Mouse (Mus musculus) myocyte (in vitro differentiated cells): Measurements from ENCODE around the gene Fer1l4. TPM values are rescaled to one million over a fixed set of nuclear protein-coding genes. Genes with fewer than 3 reads are reported as not detected.

Source experiments
- H3K27me3 ChIP-seq: one replicate; pipeline ENCODE4 v1.6.1; 2011; ENCODE audit not compliant: control insufficient read depth, insufficient read depth, insufficient read length
- H3K36me3 ChIP-seq: one replicate; pipeline ENCODE4 v1.6.1; 2011; ENCODE audit not compliant: control insufficient read depth, insufficient read depth
- H3K4me2 ChIP-seq: one replicate; pipeline ENCODE4 v1.6.1; 2011; ENCODE audit warnings: low read depth, control low read depth
- H3K4me3 ChIP-seq: one replicate; pipeline ENCODE4 v1.5.1; 2011; ENCODE audit warnings: mild to moderate bottlenecking, control low read depth, moderate library complexity
- H3K79me2 ChIP-seq: one replicate; pipeline ENCODE4 v1.6.1; 2011; ENCODE audit not compliant: control insufficient read depth, insufficient read depth
- H3ac ChIP-seq: one replicate; pipeline ENCODE4 v1.6.1; 2011; ENCODE audit not compliant: control insufficient read depth, insufficient read length
- CEBPB ChIP-seq: IDR thresholded peaks from 2 replicates; pipeline ENCODE4 v1.6.1; 2011; ENCODE audit warnings: mild to moderate bottlenecking, moderate library complexity; ENCODE audit not compliant: poor library complexity, insufficient read depth, severe bottlenecking
- E2F4 ChIP-seq: IDR thresholded peaks from one replicate; pipeline ENCODE4 v1.6.1; 2011; ENCODE audit warnings: mild to moderate bottlenecking, control low read depth, moderate library complexity; ENCODE audit not compliant: insufficient read depth
- MAX ChIP-seq: IDR thresholded peaks from one replicate; pipeline ENCODE4 v1.6.1; 2011; ENCODE audit warnings: low read depth, mild to moderate bottlenecking, control low read depth
- MYOD1 ChIP-seq, 3 experiments: IDR thresholded peaks; one replicate each; pipeline ENCODE4 v1.6.1; 2011; ENCODE audit warnings: control low read depth in 2 of 3, low read depth in 2 of 3, mild to moderate bottlenecking in 2 of 3, moderate library complexity in 1 of 3; ENCODE audit not compliant: insufficient read length in 2 of 3, control insufficient read depth in 1 of 3
- MYOG ChIP-seq, 3 experiments: IDR thresholded peaks; one replicate each; pipeline ENCODE4 v1.6.1; 2011; ENCODE audit warnings: control low read depth in 2 of 3, low read depth in 2 of 3, mild to moderate bottlenecking in 2 of 3; ENCODE audit not compliant: insufficient read length in 2 of 3, control insufficient read depth in 1 of 3, insufficient read depth in 1 of 3
- POLR2A ChIP-seq: IDR thresholded peaks from one replicate; pipeline ENCODE4 v1.6.1; 2011; ENCODE audit warnings: low read depth, mild to moderate bottlenecking, control low read depth, moderate library complexity; ENCODE audit not compliant: insufficient read length
- POLR2AphosphoS2 ChIP-seq: IDR thresholded peaks from one replicate; pipeline ENCODE4 v1.6.1; 2011; ENCODE audit warnings: low read depth, control low read depth; ENCODE audit not compliant: insufficient read length
- REST ChIP-seq: IDR thresholded peaks from one replicate; pipeline ENCODE4 v1.6.1; 2011; ENCODE audit warnings: mild to moderate bottlenecking, control low read depth, moderate library complexity; ENCODE audit not compliant: insufficient read depth, insufficient read length
- SRF ChIP-seq: IDR thresholded peaks from one replicate; pipeline ENCODE4 v1.6.1; 2011; ENCODE audit warnings: low read depth; ENCODE audit not compliant: control insufficient read depth, insufficient read length
- TCF12 ChIP-seq: IDR thresholded peaks from one replicate; pipeline ENCODE4 v1.6.1; 2011; ENCODE audit warnings: mild to moderate bottlenecking, control low read depth; ENCODE audit not compliant: poor library complexity, insufficient read depth, severe bottlenecking
- TCF3 ChIP-seq: IDR thresholded peaks from one replicate; pipeline ENCODE4 v1.6.1; 2011; ENCODE audit warnings: low read depth, control low read depth; ENCODE audit not compliant: insufficient read length
- USF1 ChIP-seq: IDR thresholded peaks from one replicate; pipeline ENCODE4 v1.6.1; 2011; ENCODE audit warnings: low read depth, mild to moderate bottlenecking, control low read depth, moderate library complexity
- polyA plus RNA-seq: library from polyadenylated mRNA; unstranded; fragments of >200 nt; fragmentation: generic; extraction: Trizol; gene quantifications from one replicate; pipeline ENCODE4 v1.2.1, GENCODE M21; 2012; ENCODE audit warnings: missing spikeins

Fer1l4 gene
- polyA plus RNA-seq, 1 experiment = not detected

DNA sequence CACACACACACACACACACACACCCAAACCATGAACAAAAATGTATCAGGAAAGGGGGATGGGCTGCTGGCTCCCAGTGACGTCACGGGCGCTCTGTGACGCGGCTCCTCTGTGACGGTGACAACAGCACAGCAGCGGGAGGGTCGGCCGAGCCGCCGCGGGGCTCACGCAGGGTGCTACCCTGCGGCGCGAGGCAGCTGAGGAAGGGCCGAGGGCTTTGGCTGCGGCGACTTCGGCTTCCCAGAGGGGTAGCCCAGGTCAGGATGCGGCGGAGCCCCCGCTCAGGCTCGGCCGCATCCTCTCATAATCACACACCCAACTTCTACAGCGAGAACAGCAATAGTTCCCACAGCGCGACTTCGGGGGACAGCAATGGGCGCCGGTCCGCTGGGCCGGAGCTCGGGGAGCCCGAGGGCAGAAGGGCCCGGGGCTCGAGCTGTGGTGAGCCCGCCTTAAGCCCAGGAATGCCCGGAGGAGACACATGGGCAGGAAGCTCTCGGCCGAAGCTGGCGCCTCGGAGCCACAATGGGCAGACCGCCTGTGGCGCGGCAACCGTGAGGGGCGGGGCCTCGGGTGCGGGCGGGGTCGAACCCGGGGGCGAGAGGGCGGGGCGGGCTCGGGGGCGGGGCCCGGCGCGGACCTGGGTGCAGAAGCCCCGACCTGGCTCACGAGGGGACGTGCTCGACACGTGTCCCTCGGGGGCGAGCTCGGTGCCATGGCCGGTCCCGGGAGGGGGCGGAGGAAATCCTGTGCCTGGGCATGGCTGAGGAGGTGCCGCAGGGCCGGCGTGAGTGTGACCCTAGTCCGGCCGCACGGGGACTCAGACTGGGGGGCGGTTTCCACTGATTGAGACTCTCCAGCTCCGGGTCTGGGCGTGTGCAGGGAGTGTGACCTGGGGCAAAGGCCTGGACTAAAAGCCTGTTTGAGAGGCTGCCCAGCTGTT is 12.6 kb upstream of the Fer1l4 start, which contains the start of gene Spag4:
Gene Spag4 (plus strand): TSS at position 77 of the 943 bp plus-strand sequence.
- TF ChIP-seq POLR2AphosphoS2 (peak; percentile 26), USF1 (no peak), REST (no peak), MYOG (IDR thresholded peaks at IDR 0.05; ENCODE audit: control insufficient read depth in 1 of 3, insufficient read depth in 1 of 3, insufficient read length in 2 of 3, low read depth in 2 of 3) (peak in 1 of 3 experiments; percentile 38), POLR2A (peak; percentile 68), E2F4 (peak; percentile 19)
- Histone ChIP-seq H3ac (peak within 1 kb of the TSS; percentile 25), H3K4me3 (peak within 1 kb of the TSS; percentile 31), H3K79me2 (no peaks in the 10 kb centered on the region), H3K4me2 (peak within 1 kb of the TSS; percentile 81), H3K36me3 (no peaks in the 10 kb centered on the region), H3K27me3 (no peaks in the 10 kb centered on the region)

DNA sequence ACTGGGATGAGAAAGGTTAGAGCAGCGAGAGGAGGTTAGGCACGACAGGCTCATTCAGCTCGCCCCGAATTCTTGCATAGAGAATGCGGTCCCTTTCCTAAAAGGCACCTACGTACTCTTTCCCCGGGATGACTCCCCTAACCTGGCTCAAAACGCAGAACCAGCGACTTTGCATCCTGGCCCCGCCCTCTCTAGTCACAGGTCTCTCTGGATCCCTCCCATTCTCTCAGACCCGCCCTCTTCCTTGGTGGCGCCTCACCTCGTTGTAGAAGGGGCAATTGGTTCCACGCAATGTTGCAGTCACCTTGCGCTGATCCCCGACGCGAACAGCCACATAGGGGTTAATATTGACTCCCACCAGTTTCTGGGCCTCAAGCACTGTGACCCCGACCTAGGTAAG is 4.8 kb downstream of the Fer1l4 start:
- H3K79me2 ChIP-seq = no peaks in the 10 kb centered on the region
- H3K36me3 ChIP-seq = no peaks in the 10 kb centered on the region

DNA sequence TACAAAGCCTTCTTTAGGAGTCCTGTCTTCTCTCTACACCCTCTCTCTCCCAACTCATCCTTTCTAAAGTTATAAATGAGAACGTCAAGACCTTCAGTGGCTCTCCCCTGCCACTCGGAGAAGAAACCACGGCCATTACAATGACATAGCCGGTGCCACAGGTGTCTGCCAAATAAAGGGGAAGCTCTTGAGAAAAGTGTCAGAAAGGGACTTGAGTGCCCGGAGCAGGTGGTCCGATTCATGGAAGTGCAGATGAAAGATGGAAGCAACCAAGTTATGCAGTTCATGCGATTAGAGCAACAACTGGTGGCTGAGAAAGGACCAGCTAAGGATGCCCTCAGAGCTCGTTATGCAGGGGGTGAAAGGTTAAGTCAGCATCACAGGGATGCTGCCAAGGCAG is 9.8 kb downstream of the Fer1l4 start:
- Histone ChIP-seq H3K36me3 (no peaks in the 10 kb centered on the region), H3K4me3 (no peak overlapping the region), H3ac (no peak overlapping the region), H3K79me2 (no peaks in the 10 kb centered on the region), H3K4me2 (no peak overlapping the region), H3K27me3 (peaks cover 34% of the 10 kb centered on the region)
- TF ChIP-seq TCF3 (no peak), E2F4 (no peak), POLR2AphosphoS2 (no peak), CEBPB (no peak), USF1 (no peak), TCF12 (no peak), POLR2A (no peak), MYOD1 (IDR thresholded peaks at IDR 0.05; ENCODE audit: control insufficient read depth in 1 of 3, insufficient read length in 2 of 3, low read depth in 2 of 3) (no peak)

More for the DNA sequence above, 4.8 kb downstream of the Fer1l4 start:
- H3K4me3 ChIP-seq = no peak overlapping the region
- H3K4me2 ChIP-seq = no peak overlapping the region
- no peak for TF ChIP-seq REST
- no peak for TF ChIP-seq TCF12
- TF ChIP-seq USF1 = no peak
- TF ChIP-seq MAX = no peak
- TF ChIP-seq CEBPB = no peak
- no peak for TF ChIP-seq POLR2A
- TF ChIP-seq MYOG (IDR thresholded peaks at IDR 0.05; ENCODE audit: control insufficient read depth in 1 of 3, insufficient read depth in 1 of 3, insufficient read length in 2 of 3, low read depth in 2 of 3) = no peak
- H3ac ChIP-seq = no peak overlapping the region
- peaks cover 39% of the 10 kb centered on the region for H3K27me3 ChIP-seq

DNA sequence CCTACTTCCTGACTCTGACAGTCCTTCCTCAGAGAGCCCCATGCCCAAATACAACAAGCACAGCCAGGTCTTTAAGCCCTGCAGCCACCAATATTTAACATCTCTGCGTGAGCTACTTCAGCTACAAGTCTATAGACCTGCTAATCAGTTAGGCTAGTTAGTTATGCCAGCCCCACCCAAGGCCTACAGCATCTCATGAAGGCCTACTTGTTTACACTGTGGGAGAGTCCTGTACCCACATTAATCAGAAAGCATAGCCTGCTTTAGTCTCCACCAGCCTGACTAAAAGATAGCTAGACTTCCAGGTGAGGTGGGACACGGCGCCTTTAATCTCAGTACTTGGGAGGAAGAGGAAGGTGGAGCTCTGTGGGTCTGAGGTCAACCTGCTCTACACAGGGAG is 13.4 kb downstream of the Fer1l4 start:
- TF ChIP-seq MYOG (IDR thresholded peaks at IDR 0.05; ENCODE audit: control insufficient read depth in 1 of 3, insufficient read depth in 1 of 3, insufficient read length in 2 of 3, low read depth in 2 of 3) (no peak), CEBPB (no peak), E2F4 (no peak), TCF12 (no peak), REST (no peak), SRF (no peak), TCF3 (no peak), USF1 (no peak), POLR2A (no peak)
- no peak overlapping the region for H3K4me2 ChIP-seq
- peaks cover 37% of the 10 kb centered on the region for H3K27me3 ChIP-seq
- H3K36me3 ChIP-seq = no peaks in the 10 kb centered on the region
- H3ac ChIP-seq = no peak overlapping the region
- no peaks in the 10 kb centered on the region for H3K79me2 ChIP-seq
- no peak overlapping the region for H3K4me3 ChIP-seq

- Histone ChIP-seq H3K4me2 (no peak overlapping the region), H3K36me3 (no peaks in the 10 kb centered on the region), H3K27me3 (no peaks in the 10 kb centered on the region), H3K79me2 (no peaks in the 10 kb centered on the region), H3K4me3 (no peak overlapping the region), H3ac (no peak overlapping the region)
- TF ChIP-seq POLR2AphosphoS2 = no peak
- no peak for TF ChIP-seq REST
- TF ChIP-seq MAX = no peak
- TF ChIP-seq USF1 = no peak
Measured at GRCm38 (mm10) chr2:156025482-156025881, 27.3 kb downstream of the Fer1l4 start.
